Mouse (Mus musculus): ENCODE results near the gene Lurap1l. TPM values are rescaled to one million over a fixed set of nuclear protein-coding genes. Genes with fewer than 3 reads are reported as not detected.
"Not testable (repeated sequence)": the region's sequence is repeated elsewhere in the genome, so short reads cannot be mapped to it uniquely, and the experiment has no call there.

Lurap1l gene
- total RNA-seq, 2 experiments from 2014 or later = 0.97 to 1.3 TPM

- intact Hi-C loops (cut with DNase I) = no loop called here
Measured at GRCm38 (mm10) chr4:80895278-80895894, 15.1 kb upstream of the Lurap1l start.

GRCm38 (mm10) chr4:80906726-80907125, 3.7 kb upstream of the Lurap1l start:
- Histone ChIP-seq H3K27ac (no peak overlapping the region), H3K4me3 (no peak overlapping the region)
- DNase-seq = no peak
- no peak for TF ChIP-seq CTCF (IDR thresholded peaks at IDR 0.05)
- intact Hi-C loops (cut with DNase I) = no loop called here

More at GRCm38 (mm10) chr4:80895278-80895894, 15.1 kb upstream of the Lurap1l start:
- no peak for DNase-seq
- no peak overlapping the region for H3K27ac ChIP-seq
- no peak for TF ChIP-seq CTCF (IDR thresholded peaks at IDR 0.05)
- H3K4me3 ChIP-seq = no peak overlapping the region

GRCm38 (mm10) chr4:80907973-80908372, 2.5 kb upstream of the Lurap1l start:
- intact Hi-C loops (cut with DNase I) = no loop called here
- TF ChIP-seq CTCF (IDR thresholded peaks at IDR 0.05) = no peak
- no peak overlapping the region for H3K27ac ChIP-seq
- DNase-seq = no peak
- H3K4me3 ChIP-seq = no peak overlapping the region

GRCm38 (mm10) chr4:80908902-80909301, 1.5 kb upstream of the Lurap1l start:
- intact Hi-C loops (cut with DNase I) = no loop called here

GRCm38 (mm10) chr4:80910871-80911701, 640 bp downstream of the Lurap1l start:
- peak; percentile 58 for DNase-seq
- TF ChIP-seq CTCF (IDR thresholded peaks at IDR 0.05) = no peak
- peak overlapping the region; percentile 94 for H3K4me3 ChIP-seq
- peak overlapping the region; percentile 86 for H3K27ac ChIP-seq
- intact Hi-C loops (cut with DNase I) = loop anchor here (5.0 kb wide), 1 partner anchor 34 kb away; no protein-coding TSS in a partner anchor

More at GRCm38 (mm10) chr4:80908902-80909301, 1.5 kb upstream of the Lurap1l start:
- Histone ChIP-seq H3K4me3 (no peak overlapping the region), H3K27ac (no peak overlapping the region)
- no peak for TF ChIP-seq CTCF (IDR thresholded peaks at IDR 0.05)
- DNase-seq = no peak

- Histone ChIP-seq H3K4me3 (peak overlapping the region; percentile 94), H3K27ac (peak overlapping the region; percentile 86)
- peak; percentile 85 for DNase-seq
- peak; percentile 70 for TF ChIP-seq CTCF (IDR thresholded peaks at IDR 0.05)
- intact Hi-C loops (cut with DNase I) = loop anchor here (5.0 kb wide), 1 partner anchor 35 kb away; no protein-coding TSS in a partner anchor
Measured at GRCm38 (mm10) chr4:80911706-80912540, 1.5 kb downstream of the Lurap1l start.

GRCm38 (mm10) chr4:80915211-80915610, 4.8 kb downstream of the Lurap1l start:
- TF ChIP-seq CTCF (IDR thresholded peaks at IDR 0.05) = no peak
- intact Hi-C loops (cut with DNase I) = no loop called here
- no peak overlapping the region for H3K4me3 ChIP-seq

GRCm38 (mm10) chr4:80916695-80917094, 6.2 kb downstream of the Lurap1l start:
- intact Hi-C loops (cut with DNase I) = no loop called here
- Histone ChIP-seq H3K27ac (no peak overlapping the region), H3K4me3 (no peak overlapping the region)
- TF ChIP-seq CTCF (IDR thresholded peaks at IDR 0.05) = no peak
- DNase-seq = no peak

More at GRCm38 (mm10) chr4:80915211-80915610, 4.8 kb downstream of the Lurap1l start:
- DNase-seq = no peak
- no peak overlapping the region for H3K27ac ChIP-seq

GRCm38 (mm10) chr4:80917128-80917527, 6.7 kb downstream of the Lurap1l start:
- DNase-seq; H3K4me3 ChIP-seq; intact Hi-C loops (cut with DNase I); H3K27ac ChIP-seq: not testable (repeated sequence)

- intact Hi-C loops (cut with DNase I) = no loop called here
- TF ChIP-seq CTCF (IDR thresholded peaks at IDR 0.05) = no peak
- Histone ChIP-seq H3K27ac (no peak overlapping the region), H3K4me3 (no peak overlapping the region)
- no peak for DNase-seq
Measured at GRCm38 (mm10) chr4:80917812-80918211, 7.4 kb downstream of the Lurap1l start.

- TF ChIP-seq CTCF (IDR thresholded peaks at IDR 0.05) = no peak
- Histone ChIP-seq H3K4me3 (no peak overlapping the region), H3K27ac (0 out of 2 replicates have a peak overlapping the region, but pooled peaks have one; percentile 5)
- DNase-seq = no peak
- intact Hi-C loops (cut with DNase I) = no loop called here
Measured at GRCm38 (mm10) chr4:80918526-80919129, 8.2 kb downstream of the Lurap1l start.

All from gastrocnemius, adult 2 months (tissue).